Mouse (Mus musculus) limb, embryonic 15.5 days (tissue): ENCODE measurements around the gene Pno1. TPM values are rescaled to one million over a fixed set of nuclear protein-coding genes. Genes with fewer than 3 reads are reported as not detected.

ENCODE experiments used
- ATAC-seq: fragments of 200-750 bp; cut with Nextera tagmentation; 2 replicates; pipeline ENCODE4 v1.8.0; 2017; ENCODE audit warnings: low read depth, moderate TSS enrichment; ENCODE audit not compliant: insufficient number of reproducible peaks, low FRiP score, low TSS enrichment
- H3K27ac ChIP-seq: fragments of 300-500 bp; sonication (generic); 2 replicates; pipeline ENCODE4 v1.5.1; 2015; ENCODE audit warnings: moderate library complexity, mild to moderate bottlenecking, inconsistent platforms
- H3K27me3 ChIP-seq: fragments of 300-500 bp; sonication (generic); 2 replicates; pipeline ENCODE4 v1.6.1; 2015; ENCODE audit warnings: inconsistent platforms
- H3K36me3 ChIP-seq: fragments of 300-500 bp; sonication (generic); 2 replicates; pipeline ENCODE4 v1.6.1; 2015; ENCODE audit warnings: inconsistent platforms
- H3K4me1 ChIP-seq: fragments of 300-500 bp; sonication (generic); 2 replicates; pipeline ENCODE4 v1.6.1; 2015; ENCODE audit warnings: inconsistent platforms
- H3K4me2 ChIP-seq: fragments of 300-500 bp; sonication (generic); 2 replicates; pipeline ENCODE4 v1.6.1; 2015; ENCODE audit warnings: mild to moderate bottlenecking, inconsistent platforms
- H3K4me3 ChIP-seq: fragments of 300-500 bp; sonication (generic); 2 replicates; pipeline ENCODE4 v1.5.1; 2015; ENCODE audit warnings: mild to moderate bottlenecking, inconsistent platforms
- H3K9ac ChIP-seq: fragments of 300-500 bp; sonication (generic); 2 replicates; pipeline ENCODE4 v1.6.1; 2015; ENCODE audit warnings: inconsistent platforms
- H3K9me3 ChIP-seq: fragments of 300-500 bp; sonication (generic); 2 replicates; pipeline ENCODE4 v1.6.1; 2016; ENCODE audit warnings: inconsistent platforms
- WGBS: fragments of 180-500 bp; shearing (Covaris S2); methylation state at CpG from one replicate; pipeline ENCODE4 v1.1.7; 2015; 5-methylcytosine and 5-hydroxymethylcytosine counted together
- polyA plus RNA-seq: library from polyadenylated mRNA; unstranded; fragments of >200 nt; fragmentation: Nextera tagmentation; extraction: Ambion mirVana; gene quantifications from 2 replicates; pipeline ENCODE4 v1.2.1, GENCODE M21; 2015

Pno1 gene
- polyA plus RNA-seq, 1 experiment from 2014 or later, result 62.3 TPM

GRCm38 (mm10) chr11:17172300-17172699, 39.1 kb downstream of the Pno1 start:
- Histone ChIP-seq H3K4me1 (0 out of 2 replicates have a peak, but pooled peaks cover 2% of the 10 kb centered on the region), H3K27me3 (no peaks in the 10 kb centered on the region), H3K9me3 (no peaks in the 10 kb centered on the region), H3K27ac (no peak overlapping the region), H3K4me3 (no peak overlapping the region), H3K36me3 (peaks cover 5% of the 10 kb centered on the region; the same call in 1 of the 2 replicates), H3K9ac (no peak overlapping the region), H3K4me2 (no peak overlapping the region)
- WGBS, result 88% methylated on average over 4 of the region's 4 CpGs
- ATAC-seq, result no peak

DNA sequence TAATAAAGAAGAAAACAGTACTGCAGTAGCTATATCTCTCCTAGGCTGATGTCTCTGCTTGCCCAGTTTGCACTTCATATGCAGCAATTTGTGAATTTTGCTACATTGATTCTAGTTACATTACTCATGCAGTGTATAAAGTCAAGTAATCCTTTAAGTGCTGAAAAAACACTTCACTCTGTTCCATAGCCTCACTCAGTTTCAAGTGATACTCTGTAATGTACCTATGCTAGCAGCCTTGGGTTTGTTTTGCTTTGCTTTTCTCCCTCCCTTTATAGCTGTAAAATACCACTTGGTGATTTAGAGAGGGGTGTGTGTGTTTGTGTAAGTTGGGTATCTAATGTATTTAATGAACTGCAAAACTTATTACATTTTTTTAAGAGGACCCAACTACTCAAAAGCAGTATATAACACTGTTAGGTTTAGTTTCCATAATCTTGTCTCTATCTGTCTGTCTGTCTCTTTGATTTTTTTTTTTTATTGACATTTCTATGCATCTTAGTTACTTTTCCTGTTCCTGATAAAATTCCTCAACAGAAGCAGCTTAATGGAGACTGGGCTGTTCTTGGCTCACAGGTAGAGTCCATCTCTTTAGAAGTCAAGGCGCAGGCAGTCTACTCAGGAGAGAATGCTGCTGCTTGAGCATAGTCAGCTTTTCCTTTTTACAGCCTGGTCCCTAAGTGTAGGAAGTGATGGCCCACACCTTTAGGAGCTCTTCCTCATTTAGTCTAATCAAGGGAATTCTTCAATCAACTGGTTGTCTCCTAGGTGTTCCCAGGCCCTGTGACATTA, 40.2 kb downstream of the Pno1 start:
- Histone ChIP-seq H3K9me3 (no peaks in the 10 kb centered on the region), H3K4me3 (no peak overlapping the region), H3K27ac (no peak overlapping the region), H3K36me3 (peaks cover 5% of the 10 kb centered on the region; the same call in 1 of the 2 replicates), H3K9ac (no peak overlapping the region), H3K4me1 (0 out of 2 replicates have a peak, but pooled peaks cover 2% of the 10 kb centered on the region), H3K27me3 (no peaks in the 10 kb centered on the region), H3K4me2 (no peak overlapping the region)
- WGBS, result 89% methylated on average over 1 of the region's 1 CpGs
- ATAC-seq, result no peak

GRCm38 (mm10) chr11:17169262-17169661, 42.1 kb downstream of the Pno1 start:
- WGBS, result 76% methylated on average over 2 of the region's 2 CpGs
- H3K4me1 ChIP-seq, result peaks cover 5% of the 10 kb centered on the region; the same call in 1 of the 2 replicates
- no peak overlapping the region for H3K9ac ChIP-seq
- H3K27me3 ChIP-seq, result no peaks in the 10 kb centered on the region
- H3K4me3 ChIP-seq, result no peak overlapping the region
- no peak overlapping the region for H3K27ac ChIP-seq
- no peak for ATAC-seq
- peaks cover 5% of the 10 kb centered on the region; the same call in 1 of the 2 replicates for H3K36me3 ChIP-seq
- no peaks in the 10 kb centered on the region for H3K9me3 ChIP-seq
- no peak overlapping the region for H3K4me2 ChIP-seq

DNA sequence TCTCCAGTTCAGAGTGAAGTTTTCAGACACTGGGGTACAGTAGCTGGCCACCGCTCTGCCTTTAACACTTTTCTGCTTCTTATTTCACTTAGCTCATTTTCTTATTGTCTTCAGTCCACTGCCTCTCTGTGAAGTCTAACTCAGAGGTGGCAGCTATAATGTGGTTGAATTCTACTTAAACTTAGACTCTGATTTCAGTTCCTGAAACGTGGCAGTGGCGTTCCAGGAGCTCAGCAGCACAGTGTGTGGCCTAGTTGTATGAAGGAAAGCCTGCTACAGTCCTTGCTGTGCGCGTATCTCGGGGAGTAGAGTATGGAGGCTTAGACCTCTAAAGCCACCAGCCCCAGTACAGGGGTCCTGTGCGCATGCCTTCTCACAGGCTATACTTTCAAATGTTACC, 44.7 kb downstream of the Pno1 start:
- ATAC-seq, result no peak
- no peaks in the 10 kb centered on the region for H3K36me3 ChIP-seq
- no peak overlapping the region for H3K9ac ChIP-seq
- no peaks in the 10 kb centered on the region for H3K27me3 ChIP-seq
- WGBS, result 82% methylated on average over 7 of the region's 7 CpGs
- no peak overlapping the region for H3K4me3 ChIP-seq
- H3K9me3 ChIP-seq, result no peaks in the 10 kb centered on the region
- H3K4me2 ChIP-seq, result no peak overlapping the region
- H3K4me1 ChIP-seq, result peaks cover 13% of the 10 kb centered on the region; the same call in 1 of the 2 replicates
- no peak overlapping the region for H3K27ac ChIP-seq

GRCm38 (mm10) chr11:17163956-17164355, 47.4 kb downstream of the Pno1 start:
- no peak for ATAC-seq
- H3K4me1 ChIP-seq, result peaks cover 18% of the 10 kb centered on the region
- no peak overlapping the region for H3K4me2 ChIP-seq
- no peak overlapping the region for H3K27ac ChIP-seq
- H3K9ac ChIP-seq, result no peak overlapping the region
- 95% methylated on average over 1 of the region's 1 CpGs for WGBS
- no peaks in the 10 kb centered on the region for H3K36me3 ChIP-seq
- H3K27me3 ChIP-seq, result no peaks in the 10 kb centered on the region
- H3K9me3 ChIP-seq, result no peaks in the 10 kb centered on the region
- no peak overlapping the region for H3K4me3 ChIP-seq

GRCm38 (mm10) chr11:17160242-17160641, 51.1 kb downstream of the Pno1 start:
- ATAC-seq, result no peak
- H3K27ac ChIP-seq, result peak overlapping the region; percentile 97

DNA sequence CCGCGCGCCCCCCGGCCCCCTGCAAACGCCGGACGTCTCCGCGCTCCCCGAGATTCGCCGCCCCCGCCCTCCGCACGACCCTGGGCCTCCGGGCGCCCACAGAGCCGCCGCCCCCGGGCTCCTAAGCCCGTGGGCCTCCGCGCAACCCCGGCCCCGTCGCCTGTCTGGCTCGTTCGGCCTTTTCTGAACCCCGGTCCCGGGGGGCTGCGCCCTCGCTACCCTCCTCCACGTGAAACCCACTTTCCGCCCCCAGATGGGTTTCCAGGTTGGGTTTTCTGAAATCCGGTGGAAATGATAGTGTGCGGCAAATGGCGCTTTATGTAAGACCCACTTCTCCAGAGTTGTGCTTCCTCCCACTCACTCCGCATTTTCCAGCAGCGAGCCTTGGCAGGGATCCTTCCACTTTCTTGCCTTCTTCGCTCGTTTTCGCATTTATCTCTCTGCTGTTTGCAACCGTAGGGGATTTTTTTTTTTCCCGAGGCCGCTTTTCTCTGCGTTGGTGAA, 51.6 kb downstream of the Pno1 start:
- Histone ChIP-seq H3K27me3 (no peaks in the 10 kb centered on the region), H3K4me1 (peaks cover 16% of the 10 kb centered on the region), H3K27ac (peak overlapping the region; percentile 97), H3K9ac (peak overlapping the region; percentile 99), H3K4me2 (peak overlapping the region; percentile 50), H3K4me3 (peak overlapping the region; percentile 95), H3K9me3 (no peaks in the 10 kb centered on the region), H3K36me3 (no peaks in the 10 kb centered on the region)
- ATAC-seq, result no peak
- WGBS, result under 1% methylated on average over 46 of the region's 46 CpGs

More at GRCm38 (mm10) chr11:17160242-17160641, 51.1 kb downstream of the Pno1 start:
- Histone ChIP-seq H3K36me3 (no peaks in the 10 kb centered on the region), H3K27me3 (no peaks in the 10 kb centered on the region), H3K4me1 (peaks cover 16% of the 10 kb centered on the region), H3K9ac (peak overlapping the region; percentile 99), H3K4me2 (peak overlapping the region; percentile 50), H3K4me3 (peak overlapping the region; percentile 95), H3K9me3 (no peaks in the 10 kb centered on the region)
- WGBS, result under 1% methylated on average over 12 of the region's 12 CpGs

GRCm38 (mm10) chr11:17158858-17159737, 52.3 kb downstream of the Pno1 start, which contains the start of gene Ppp3r1:
Gene Ppp3r1 (plus strand): TSS chr11:17159263.
- peak within 1 kb of the TSS; percentile 97 for H3K27ac ChIP-seq
- H3K4me3 ChIP-seq, result peak within 1 kb of the TSS; percentile 95
- peaks cover 15% of the 10 kb centered on the region for H3K4me1 ChIP-seq
- H3K4me2 ChIP-seq, result peak within 1 kb of the TSS; percentile 67
- H3K9ac ChIP-seq, result peak within 1 kb of the TSS; percentile 99
- H3K36me3 ChIP-seq, result no peaks in the 10 kb centered on the region
- H3K27me3 ChIP-seq, result no peaks in the 10 kb centered on the region
- WGBS, result under 1% methylated on average over 89 of the region's 89 CpGs
- ATAC-seq, result peak; percentile 97
- no peaks in the 10 kb centered on the region for H3K9me3 ChIP-seq

Other genes starting within 250 kb of the Pno1 start
- 20.8 and 22.0 TPM in 2 replicates for gene Cnrip1, start 160.0 kb downstream of the Pno1 start, polyA plus RNA-seq
- 3.4 and 3.9 TPM in 2 replicates for gene Plek, start 159.2 kb downstream of the Pno1 start, polyA plus RNA-seq
- gene Ppp3r1, start 52.3 kb downstream of the Pno1 start, polyA plus RNA-seq, result 98.8 and 100 TPM in 2 replicates
- 22.1 and 23.0 TPM in 2 replicates for gene Wdr92, start 29.5 kb downstream of the Pno1 start, polyA plus RNA-seq
- gene C1d, start 46.0 kb upstream of the Pno1 start, polyA plus RNA-seq, result 90.7 and 93.3 TPM in 2 replicates